In genomic region chr17:71874077-71874476, GRCm38 (mm10) we compare ENCODE assay signal across 7 mouse cellular contexts.
DNase-seq lines count a peak whose midpoint lies in the region; ATAC-seq lines count a peak whose summit lies in the region.

No protein-coding gene starts in this region.

- no peaks in the 10 kb centered on the region for H3K9me3 ChIP-seq in neural tube, embryonic 15.5 days (replicated peaks)

- H3K4me3 ChIP-seq in neural tube, embryonic 15.5 days (replicated peaks), result no peak overlapping the region

- no peaks in the 10 kb centered on the region for H3K36me3 ChIP-seq in neural tube, embryonic 15.5 days

- ATAC-seq in neural tube, embryonic 15.5 days (ENCODE audit: low FRiP score), result no peak

- H3K27ac ChIP-seq in neural tube, embryonic 15.5 days (replicated peaks), result no peak overlapping the region

- no peaks in the 10 kb centered on the region for H3K27me3 ChIP-seq in neural tube, embryonic 15.5 days (replicated peaks)

- DNase-seq in neural tube, embryonic 10.5 days (ENCODE audit: extremely low spot score, low spot score), result peak; percentile 53
- peak; percentile 60 for DNase-seq in adrenal gland, adult 2 months
- peak; percentile 71 for DNase-seq in embryo, embryonic 10 days (ENCODE audit: low spot score)
- peak; percentile 69 for DNase-seq in kidney, postnatal 10 days
- peak; percentile 43 to 58 for DNase-seq in lung, postnatal 4 days
- DNase-seq in spleen, postnatal 4 days (ENCODE audit: low spot score in 2 of 2), result peak; percentile 35 to 80

- no peak overlapping the region for H3K4me2 ChIP-seq in neural tube, embryonic 15.5 days

- H3K4me1 ChIP-seq in neural tube, embryonic 15.5 days, result peaks cover 8% of the 10 kb centered on the region

- no peak overlapping the region for H3K9ac ChIP-seq in neural tube, embryonic 15.5 days (replicated peaks)

- 43% methylated on average over 6 of the region's 6 CpGs for WGBS in neural tube, embryonic 15.5 days
